Mouse (Mus musculus): Measurements from ENCODE around the gene Cyp27a1.

GRCm38 (mm10) chr1:74714967-74715366, 1.6 kb downstream of the Cyp27a1 start:
- TF ChIP-seq ZC3H11A (IDR thresholded peaks at IDR 0.05; ENCODE audit: borderline replicate concordance, low read depth, low read length): no peak
- no peak for TF ChIP-seq ZNF384 (IDR thresholded peaks at IDR 0.05; ENCODE audit: low read depth, low read length)

Measured in ES-E14 (cell line).